Mouse (Mus musculus) brain, embryonic 14.5 days (tissue): ENCODE data around the gene Plcl2. TPM values are rescaled to one million over a fixed set of nuclear protein-coding genes. Genes with fewer than 3 reads are reported as not detected.
"Not testable (repeated sequence)": the region's sequence is repeated elsewhere in the genome, so short reads cannot be mapped to it uniquely, and the experiment has no call there.

Experiments used
- DNase-seq: peaks from one replicate; pipeline ENCODE4 v3.0.0-alpha.2; 2011; ENCODE audit warnings: low read depth
- CTCF ChIP-seq: fragments of 200-500 bp; IDR thresholded peaks from 2 replicates; pipeline ENCODE4 v1.5.1; 2012; ENCODE audit warnings: inconsistent platforms, mild to moderate bottlenecking, moderate library complexity, borderline replicate concordance; ENCODE audit not compliant: insufficient read depth, insufficient read length; ENCODE audit errors: extremely low read depth
- POLR2A ChIP-seq: fragments of 200-500 bp; IDR thresholded peaks from 2 replicates; pipeline ENCODE4 v1.6.1; 2012; ENCODE audit warnings: mild to moderate bottlenecking, inconsistent platforms, borderline replicate concordance; ENCODE audit not compliant: poor library complexity, insufficient read depth, insufficient read length, severe bottlenecking; ENCODE audit errors: extremely low read depth
- polyA plus RNA-seq: library from polyadenylated mRNA; depleted of rRNA; stranded (reverse); fragments of >200 nt; gene quantifications from 2 replicates; pipeline ENCODE4 v1.2.3, GENCODE M21; 2012

Gene Plcl2
- polyA plus RNA-seq, 1 experiment = 20.2 TPM

DNA sequence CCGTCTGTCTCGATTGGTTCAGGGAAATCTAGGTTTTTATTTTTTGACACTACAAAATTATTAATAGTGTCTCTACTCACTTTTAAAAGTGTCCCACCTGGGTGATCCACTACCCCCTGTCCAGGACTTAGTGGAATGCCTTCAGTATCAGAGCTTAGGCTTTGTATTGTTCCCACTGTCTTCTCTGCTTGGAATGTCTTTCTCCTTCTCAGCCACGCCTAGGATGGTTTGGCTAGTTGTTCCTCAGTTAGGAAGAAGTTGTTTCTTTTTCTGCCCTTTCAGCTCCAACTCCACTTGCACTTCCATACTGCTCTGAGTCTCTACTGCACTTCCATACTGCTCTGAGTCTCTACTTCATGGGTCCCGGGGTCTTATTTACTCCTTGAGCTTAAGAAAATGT lies 6.7 kb downstream of the Plcl2 start:
- no peak for DNase-seq
- TF ChIP-seq POLR2A = no peak
- no peak for TF ChIP-seq CTCF

DNA sequence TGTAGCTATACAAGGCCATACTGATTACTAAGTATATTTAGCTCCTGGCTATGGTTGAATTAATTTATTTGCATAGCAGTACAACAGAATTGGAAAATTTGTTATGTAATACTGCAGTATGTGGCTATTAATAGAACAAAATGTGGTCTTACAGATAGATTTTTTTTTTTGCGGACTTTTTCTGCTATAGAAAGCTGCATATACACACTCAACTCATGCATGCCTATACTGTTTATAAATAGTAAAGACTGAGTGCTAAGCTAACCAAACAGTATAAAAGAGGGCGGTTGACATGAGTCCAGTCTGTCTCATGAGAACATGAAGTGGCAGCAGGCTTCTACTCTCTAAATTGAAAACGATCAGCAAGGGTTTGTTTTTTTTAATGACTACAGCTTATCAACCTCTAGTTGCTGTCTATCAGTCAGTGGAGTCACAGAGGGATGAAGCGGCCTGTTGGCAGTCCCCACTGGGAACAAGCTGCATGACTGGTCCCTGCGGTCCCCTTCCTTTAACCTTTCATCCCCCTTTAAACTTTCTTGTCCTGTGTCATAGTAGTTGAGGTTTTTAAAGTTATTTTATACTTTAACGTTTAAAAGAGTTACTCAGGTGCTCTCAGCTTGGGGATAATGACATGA lies 8.7 kb downstream of the Plcl2 start:
- no peak for TF ChIP-seq CTCF
- TF ChIP-seq POLR2A = no peak
- no peak for DNase-seq

DNA sequence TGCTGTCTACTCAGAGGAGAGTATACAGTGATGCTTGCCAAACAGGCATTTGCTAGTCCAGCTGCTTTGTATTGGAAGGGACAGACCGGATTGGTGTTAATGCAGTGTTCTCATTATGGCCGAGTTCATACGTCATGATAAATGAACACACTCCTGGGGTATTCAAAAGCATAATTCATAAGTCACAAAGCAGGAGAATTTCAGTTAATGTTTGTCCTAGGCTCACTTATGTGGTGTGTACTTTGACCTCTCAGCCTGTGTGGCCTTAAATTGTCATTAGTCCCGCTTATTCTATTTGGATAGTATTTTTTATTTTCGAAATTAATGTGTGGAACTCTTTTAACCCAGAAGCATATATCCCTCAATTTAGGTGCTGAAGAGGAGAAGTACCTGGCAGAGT lies 10.4 kb downstream of the Plcl2 start:
- no peak for DNase-seq
- TF ChIP-seq POLR2A (no peak), CTCF (no peak)

DNA sequence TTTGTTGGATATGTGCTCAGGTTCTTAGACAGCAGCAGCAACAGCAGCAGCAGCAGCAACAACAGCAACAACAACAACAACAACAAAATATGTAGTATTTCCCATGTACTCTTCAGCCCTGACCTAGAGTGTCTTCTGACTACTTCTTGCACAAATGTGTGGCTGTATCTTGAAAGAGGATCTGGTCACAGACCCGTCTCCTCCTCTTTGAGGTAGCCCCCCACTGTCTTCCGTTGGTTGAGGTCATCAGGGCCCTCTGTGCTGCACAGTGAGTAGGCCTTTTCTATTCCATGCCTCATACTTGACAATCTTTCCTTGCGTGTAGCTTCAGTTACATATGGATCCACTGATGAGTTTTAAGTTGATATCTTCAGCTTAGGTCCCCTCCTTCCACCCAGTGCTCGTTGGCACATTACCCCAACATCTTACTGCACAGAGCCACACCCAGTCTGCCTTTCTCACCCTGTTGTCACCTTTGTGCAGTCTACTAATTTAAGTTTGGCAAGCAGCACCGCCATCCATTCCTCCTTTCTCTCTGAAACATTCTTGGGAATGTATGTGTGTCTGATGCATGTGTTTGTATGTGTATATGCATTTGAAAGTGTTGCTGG lies 13.4 kb downstream of the Plcl2 start:
- DNase-seq = no peak
- TF ChIP-seq POLR2A (no peak), CTCF (no peak)

DNA sequence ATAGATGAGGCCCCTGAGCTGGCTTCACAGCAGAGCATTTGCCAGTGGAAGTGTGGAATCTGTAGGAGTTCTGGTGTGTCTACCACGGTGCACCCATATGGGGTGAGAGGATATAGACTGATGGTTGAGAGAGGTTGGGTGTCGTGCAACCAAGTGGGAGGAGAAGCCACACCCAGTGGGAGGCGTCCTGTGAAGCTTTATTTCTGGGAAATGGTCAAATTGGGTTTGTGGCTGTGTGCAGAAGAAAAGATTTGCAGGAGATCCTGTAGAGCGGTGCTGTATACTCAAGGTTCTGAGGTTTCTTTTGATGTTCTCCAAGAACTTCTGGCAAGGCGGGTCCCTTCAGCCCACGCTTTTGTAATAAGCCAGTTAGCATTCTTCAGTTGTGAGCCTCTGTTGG lies 15.8 kb downstream of the Plcl2 start:
- DNase-seq = no peak
- TF ChIP-seq POLR2A = no peak
- TF ChIP-seq CTCF = no peak

DNA sequence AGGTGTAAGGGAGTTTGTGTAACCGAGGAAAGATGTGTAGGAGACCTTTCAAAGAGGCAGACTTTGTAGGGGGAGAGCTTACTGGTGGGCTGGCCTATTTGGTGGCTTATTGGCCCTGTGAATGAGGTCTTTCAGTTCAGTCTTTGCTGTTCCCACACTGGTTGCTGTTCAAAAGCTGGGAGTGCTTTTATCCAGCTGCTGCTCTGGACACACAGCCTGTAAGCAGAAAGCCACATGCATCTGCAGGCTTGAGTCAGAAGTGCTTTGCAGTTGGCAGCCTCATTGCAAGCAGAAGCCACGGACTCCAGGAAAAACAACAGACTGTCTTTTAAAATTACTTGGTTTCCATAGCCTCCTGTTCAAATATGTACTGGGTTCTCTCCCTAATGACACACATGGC lies 16.6 kb downstream of the Plcl2 start:
- peak; percentile 51 for DNase-seq
- TF ChIP-seq POLR2A = no peak
- no peak for TF ChIP-seq CTCF

DNA sequence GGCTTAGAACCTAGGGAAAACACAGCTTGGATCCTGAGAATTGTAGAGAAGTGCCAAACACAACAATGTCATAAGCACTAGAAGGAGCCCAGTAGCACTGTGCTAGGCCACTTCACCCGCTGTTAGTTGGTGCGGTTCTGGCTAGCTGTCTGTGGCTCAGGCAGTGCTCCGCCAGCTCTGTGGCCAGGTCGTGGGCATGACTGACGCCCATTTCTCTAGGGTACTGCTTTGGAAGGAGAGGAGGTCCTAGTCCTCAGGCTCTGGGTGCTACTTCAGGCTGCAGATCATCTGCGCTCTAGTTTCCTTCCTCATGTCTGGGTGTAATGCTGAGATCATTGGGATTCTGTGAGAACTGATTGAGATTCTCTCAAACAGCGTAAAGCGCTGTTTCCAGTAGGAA lies 20.9 kb downstream of the Plcl2 start:
- no peak for TF ChIP-seq CTCF
- TF ChIP-seq POLR2A = no peak
- DNase-seq = no peak

DNA sequence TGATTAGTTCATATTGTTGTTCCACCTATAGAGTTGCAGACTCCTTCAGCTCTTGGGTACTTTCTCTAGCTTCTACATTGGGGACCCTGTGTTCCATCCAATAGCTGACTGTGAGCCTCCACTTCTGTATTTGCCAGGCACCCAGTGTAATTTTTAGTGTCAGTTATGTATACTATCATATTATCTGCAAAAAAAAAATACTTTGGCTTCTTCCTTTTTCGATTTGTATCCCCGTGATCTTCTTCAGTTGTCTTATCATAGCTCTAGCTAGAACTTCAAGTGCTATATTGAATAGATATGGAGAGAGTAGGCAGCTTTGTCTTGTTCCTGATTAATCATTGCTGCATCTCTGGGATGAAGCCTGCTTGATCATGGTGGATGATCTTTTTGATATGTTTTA lies 25.7 kb downstream of the Plcl2 start:
- DNase-seq = not testable (repeated sequence)

DNA sequence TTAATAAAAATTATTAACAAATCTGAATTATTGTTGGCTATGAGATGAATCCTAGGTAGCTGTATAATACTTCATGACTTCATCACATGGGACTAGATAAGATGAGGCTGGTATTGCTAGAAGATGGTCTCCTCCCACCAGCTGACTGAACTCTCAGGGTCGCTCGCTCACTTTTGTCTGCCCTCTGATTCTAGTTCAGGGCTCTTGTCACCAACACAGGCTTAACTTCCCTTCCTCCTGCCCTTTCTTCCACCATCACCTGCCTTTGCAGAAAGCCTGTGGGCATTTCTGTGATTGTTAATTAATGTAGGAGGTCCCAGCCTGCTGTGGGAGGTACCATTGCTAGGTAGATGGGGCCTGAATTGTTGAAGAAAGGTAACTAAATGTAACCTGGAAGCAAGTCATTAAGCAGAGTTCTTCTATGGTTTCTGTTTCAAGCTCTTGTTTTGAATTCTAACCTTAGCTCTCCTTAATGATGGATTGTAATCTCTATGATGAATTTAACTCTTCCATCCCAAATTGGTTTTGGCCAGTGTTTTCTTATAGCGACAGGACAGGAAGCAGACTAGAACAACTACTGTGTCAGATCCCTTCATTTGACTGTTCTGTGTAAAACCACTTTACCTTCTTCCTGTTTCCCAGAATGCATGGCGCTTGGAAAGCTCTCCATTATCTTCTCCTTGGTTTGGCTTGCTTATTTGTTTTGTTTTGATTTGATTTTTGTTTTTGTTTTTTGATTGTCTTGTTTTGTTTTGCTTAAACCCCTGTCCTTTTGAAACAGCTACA lies 27.4 kb downstream of the Plcl2 start:
- DNase-seq = no peak
- TF ChIP-seq CTCF (no peak), POLR2A (no peak)

DNA sequence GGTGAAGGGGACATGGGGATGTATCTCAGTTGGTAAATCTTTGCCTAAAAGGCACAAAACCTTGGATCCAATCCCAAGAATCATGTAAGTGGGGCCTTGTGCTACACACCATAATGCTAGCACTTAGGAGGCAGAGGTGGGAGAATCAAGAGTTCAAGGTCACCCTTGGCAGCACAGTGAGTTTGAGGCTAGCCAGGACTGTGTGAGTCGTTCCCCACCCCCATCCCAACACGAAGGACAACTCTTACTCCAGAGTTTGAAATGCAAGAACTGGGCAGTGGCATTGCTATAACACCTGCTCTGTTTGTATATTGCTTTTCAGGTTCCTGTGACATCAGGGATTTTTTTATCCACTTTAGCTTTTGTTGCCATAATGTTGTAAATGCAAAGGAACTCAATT lies 28.6 kb downstream of the Plcl2 start:
- no peak for DNase-seq
- no peak for TF ChIP-seq POLR2A
- no peak for TF ChIP-seq CTCF

DNA sequence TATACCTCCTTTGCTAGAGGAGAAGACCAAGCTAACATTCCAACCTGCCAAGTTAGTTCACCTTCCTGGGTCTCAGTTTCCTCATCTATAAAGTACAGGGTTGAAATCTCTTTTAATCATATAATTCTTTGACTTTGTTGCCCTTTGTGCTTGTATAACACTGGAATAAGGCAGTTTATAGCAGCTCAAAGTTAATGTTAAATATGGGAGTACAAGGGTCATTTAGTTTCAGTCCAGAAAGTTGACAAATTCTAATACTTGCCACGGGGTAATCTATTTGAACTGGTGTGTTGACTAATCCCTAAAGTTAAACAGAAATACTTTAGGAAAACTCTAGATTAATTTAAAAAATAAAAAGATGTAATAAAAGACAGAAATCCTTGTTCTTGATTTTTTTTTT lies 35.7 kb downstream of the Plcl2 start:
- TF ChIP-seq POLR2A (no peak), CTCF (no peak)
- DNase-seq = no peak

DNA sequence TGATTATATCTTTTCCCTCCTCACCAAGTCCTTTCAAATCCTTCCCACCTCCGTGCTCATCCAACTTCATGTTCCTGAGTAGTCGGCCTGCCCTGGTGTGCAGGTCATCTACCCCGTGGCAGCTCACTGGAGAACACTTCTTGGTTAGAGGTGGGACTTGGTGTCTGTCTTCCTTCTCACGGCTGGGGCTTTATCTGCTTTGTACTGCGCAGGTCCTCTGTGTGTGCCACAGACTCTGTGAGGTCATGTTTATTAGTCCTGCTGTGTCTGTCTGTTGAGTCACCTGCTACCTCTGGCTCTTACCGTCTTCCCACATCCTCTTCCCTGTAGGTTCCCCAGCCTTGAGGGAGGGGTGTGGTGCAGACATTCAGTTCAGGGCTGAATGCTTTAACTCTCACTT lies 36.1 kb downstream of the Plcl2 start:
- no peak for DNase-seq
- TF ChIP-seq POLR2A (no peak), CTCF (no peak)

DNA sequence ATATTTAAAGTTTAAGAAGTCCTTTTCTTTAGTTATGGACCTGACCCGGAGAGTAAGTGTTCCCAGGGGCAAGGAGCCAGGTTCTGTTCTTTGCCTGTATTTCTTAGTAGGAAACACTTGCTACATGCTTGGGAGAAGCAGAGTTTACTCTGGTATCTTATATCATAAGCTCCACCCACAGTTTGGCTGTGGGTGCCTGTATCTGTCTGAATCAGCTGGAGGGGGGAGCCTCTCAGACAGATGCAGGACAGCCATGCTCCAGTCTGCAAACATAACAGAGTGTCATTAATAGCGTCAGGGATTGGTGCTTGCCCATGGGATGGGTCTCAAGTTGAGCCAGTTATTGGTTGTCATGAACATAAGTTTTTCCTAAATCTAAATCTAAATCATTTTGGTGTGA lies 42.9 kb downstream of the Plcl2 start:
- DNase-seq = no peak
- TF ChIP-seq CTCF = no peak
- TF ChIP-seq POLR2A = no peak

DNA sequence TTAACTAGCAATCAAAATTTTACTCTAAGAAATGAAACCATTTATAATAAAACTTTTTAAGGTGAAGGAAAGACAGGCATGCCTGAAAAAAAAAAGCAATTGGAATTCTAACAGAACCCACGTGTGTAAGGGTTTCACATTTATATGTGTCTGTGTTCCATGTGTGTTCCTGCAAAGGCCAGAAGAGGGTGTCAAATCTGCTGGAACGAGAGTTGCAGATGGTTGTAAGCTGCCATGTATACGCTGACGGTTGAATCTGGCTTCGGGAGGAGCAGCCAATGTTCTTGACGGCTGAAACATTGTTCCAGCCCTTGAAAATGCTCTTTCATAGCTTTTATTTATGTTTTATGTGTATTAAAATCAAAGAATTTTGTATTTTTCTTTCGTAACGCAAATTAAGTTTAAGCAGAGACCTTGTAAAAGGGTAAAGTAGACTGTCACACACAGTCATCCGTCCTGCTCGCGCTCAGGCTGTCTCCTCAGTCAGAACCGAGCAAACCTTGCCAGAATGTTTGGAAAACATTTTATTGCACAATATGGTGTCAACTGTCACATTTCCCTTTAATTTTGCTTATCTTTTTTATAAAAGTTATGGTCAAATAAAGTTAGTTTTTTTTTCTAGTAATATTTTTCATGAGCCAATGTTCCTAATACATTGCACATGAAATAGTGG lies 48.5 kb downstream of the Plcl2 start:
- DNase-seq = peak; percentile 54
- no peak for TF ChIP-seq POLR2A
- peak; percentile 24; the same call in 1 of the 2 replicates for TF ChIP-seq CTCF

DNA sequence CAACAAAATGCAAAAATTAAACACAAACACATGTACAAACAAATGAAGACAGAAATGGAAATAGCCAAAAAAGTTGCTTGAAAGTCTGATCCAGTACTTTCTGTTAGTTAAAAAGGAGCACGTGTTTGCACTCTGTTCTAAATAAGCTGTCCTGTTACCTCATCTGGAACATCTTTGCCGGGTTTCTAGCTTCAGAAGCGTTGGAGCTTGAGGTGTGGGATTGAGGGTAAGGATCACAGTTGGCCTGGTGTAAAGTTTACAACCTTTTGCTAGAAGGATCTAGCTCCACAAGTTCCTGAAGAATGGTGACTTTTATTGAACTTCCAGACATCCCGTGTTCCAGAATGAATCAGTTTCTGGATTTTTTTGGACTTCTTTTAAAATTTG lies 49.0 kb downstream of the Plcl2 start:
- no peak for DNase-seq
- TF ChIP-seq POLR2A (no peak), CTCF (no peak)
